Mouse (Mus musculus) C3H10T1/2 (cell line): Measurements from ENCODE around the gene Plcg2. TPM values are rescaled to one million over a fixed set of nuclear protein-coding genes. Genes with fewer than 3 reads are reported as not detected.

Source experiments
- polyA plus RNA-seq, 2 experiments: library from polyadenylated mRNA; unstranded; fragments of >200 nt; fragmentation: generic; extraction: Trizol; gene quantifications; one replicate each; pipeline ENCODE4 v1.2.1; 2012; ENCODE audit warnings: missing spikeins in 2 of 2

Gene Plcg2
- polyA plus RNA-seq = under 1 TPM; 0.38 to 0.53 TPM

GRCm38 (mm10) chr8:117498179-117498914 is at the start of gene Plcg2:
TSS of gene Plcg2 (plus strand) at chr8:117498291.

GRCm38 (mm10) chr8:117673430-117673830 is 175.3 kb downstream of the Plcg2 start, which contains the start of gene Sdr42e1:
TSS of gene Sdr42e1 (minus strand) at chr8:117673689.

Other genes starting within 250 kb of the Plcg2 start
- 10 to 100 TPM in 1 of 2 experiments, 1 to 10 TPM in 1; 6.3 to 23.8 TPM for gene Cmip, start 241.2 kb upstream of the Plcg2 start, polyA plus RNA-seq
- under 1 TPM; 0.01 to 0.07 TPM for gene Sdr42e1, start 175.4 kb downstream of the Plcg2 start, polyA plus RNA-seq
- gene Hsd17b2, start 203.6 kb downstream of the Plcg2 start, polyA plus RNA-seq = not detected